Mouse (Mus musculus) stomach, postnatal 0 days (tissue): ENCODE measurements at regions not wholly inside any gene's neighbourhood (a gene's known extent, or its start where the extent isn't known, plus 50 kb on each side); places are given as distances from the start of the nearest gene placed in this dataset.

Source experiments
- ATAC-seq: fragments of 200-750 bp; cut with Nextera tagmentation; 2 replicates; pipeline ENCODE4 v1.8.0; 2017; ENCODE audit not compliant: low FRiP score, low TSS enrichment
- DNase-seq: peaks from one replicate; pipeline ENCODE4 v3.0.0-alpha.2; 2016; ENCODE audit warnings: low spot score
- H3K27ac ChIP-seq: fragments of 300-500 bp; sonication (generic); replicated peaks from 2 replicates; pipeline ENCODE4 v1.5.1; 2014; ENCODE audit warnings: mild to moderate bottlenecking, control low read depth
- H3K27me3 ChIP-seq: fragments of 300-500 bp; sonication (generic); 2 replicates; pipeline ENCODE4 v1.6.1; 2014; ENCODE audit warnings: low read length; ENCODE audit not compliant: control insufficient read depth, insufficient read depth
- H3K36me3 ChIP-seq: fragments of 300-500 bp; sonication (generic); 2 replicates; pipeline ENCODE4 v1.6.1; 2014; ENCODE audit warnings: low read length, mixed read lengths; ENCODE audit not compliant: control insufficient read depth, insufficient read depth
- H3K4me1 ChIP-seq: fragments of 300-500 bp; sonication (generic); replicated peaks from 2 replicates; pipeline ENCODE4 v1.6.1; 2014; ENCODE audit warnings: antibody characterized with exemption; ENCODE audit not compliant: control insufficient read depth, insufficient read depth
- H3K4me2 ChIP-seq: fragments of 300-500 bp; sonication (generic); replicated peaks from 2 replicates; pipeline ENCODE4 v1.6.1; 2014; ENCODE audit warnings: low read depth, mild to moderate bottlenecking, control low read depth, moderate library complexity
- H3K4me3 ChIP-seq: fragments of 300-500 bp; sonication (generic); 2 replicates; pipeline ENCODE4 v1.5.1; 2014; ENCODE audit warnings: low read depth, low read length, control low read depth
- H3K9ac ChIP-seq: fragments of 300-500 bp; sonication (generic); 2 replicates; pipeline ENCODE4 v1.6.1; 2014; ENCODE audit warnings: mild to moderate bottlenecking, low read length, control low read depth, mixed read lengths
- H3K9me3 ChIP-seq: fragments of 300-500 bp; sonication (generic); 2 replicates; pipeline ENCODE4 v1.6.1; 2016; ENCODE audit warnings: low read length; ENCODE audit not compliant: control insufficient read depth
- CTCF ChIP-seq: IDR thresholded peaks from 2 replicates; pipeline ENCODE4 v1.5.1; 2016; ENCODE audit warnings: antibody characterized with exemption, low read depth, mild to moderate bottlenecking, moderate library complexity
- EP300 ChIP-seq: optimal IDR thresholded peaks from 2 replicates; pipeline ENCODE3; 2016; ENCODE audit warnings: antibody characterized with exemption
- WGBS: fragments of 180-500 bp; shearing (Covaris S2); extraction: QIAGEN DNeasy Blood & Tissue Kit; methylation state at CpG from one replicate; pipeline ENCODE4 v1.1.7; 2014; 5-methylcytosine and 5-hydroxymethylcytosine counted together

DNA sequence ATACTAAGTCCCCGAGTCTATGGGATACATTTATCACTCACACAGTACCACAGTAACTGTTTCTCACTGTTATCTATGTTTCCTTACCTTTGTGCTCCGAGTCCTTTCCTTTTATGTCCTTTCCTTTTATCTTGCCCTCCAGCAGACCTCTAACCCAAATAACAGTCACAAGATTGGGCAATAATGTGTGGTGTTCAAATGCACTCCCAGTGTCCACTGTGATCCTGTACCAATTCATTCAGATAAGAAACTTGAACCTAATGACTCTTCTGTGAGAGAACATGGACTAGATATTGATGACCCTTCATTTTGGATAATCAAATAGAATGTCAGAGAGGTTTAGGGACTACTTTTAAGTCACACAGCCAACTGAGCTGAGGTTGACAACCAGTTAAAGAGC, 541.2 kb downstream of the Ebf1 start:
- ATAC-seq (no peak), DNase-seq (no peak)
- Histone ChIP-seq H3K27ac (no peak overlapping the region), H3K9me3 (no peaks in the 10 kb centered on the region), H3K27me3 (no peaks in the 10 kb centered on the region), H3K4me2 (no peak overlapping the region), H3K4me1 (no peaks in the 10 kb centered on the region), H3K4me3 (no peak overlapping the region), H3K9ac (no peak overlapping the region), H3K36me3 (no peaks in the 10 kb centered on the region)
- WGBS: 24% methylated on average over 2 of the region's 2 CpGs
- TF ChIP-seq EP300 (no peak), CTCF (no peak)

- 73% methylated on average over 8 of the region's 8 CpGs for WGBS
- Histone ChIP-seq H3K4me3 (no peak overlapping the region), H3K4me2 (no peak overlapping the region), H3K27me3 (no peaks in the 10 kb centered on the region), H3K36me3 (no peaks in the 10 kb centered on the region), H3K9me3 (no peaks in the 10 kb centered on the region), H3K4me1 (no peaks in the 10 kb centered on the region), H3K27ac (no peak overlapping the region), H3K9ac (no peak overlapping the region)
- ATAC-seq (no peak), DNase-seq (no peak)
- no peak for TF ChIP-seq EP300
- TF ChIP-seq CTCF: no peak
These were observed 543.8 kb downstream of the Ebf1 start for GRCm38 (mm10) chr11:45160871-45161270.

- no peak for DNase-seq
- no peak overlapping the region for H3K9ac ChIP-seq
These were observed 556.4 kb downstream of the Ebf1 start for GRCm38 (mm10) chr11:45173546-45173945.

GRCm38 (mm10) chr11:45174071-45174470, 557.0 kb downstream of the Ebf1 start:
- H3K36me3 ChIP-seq: no peaks in the 10 kb centered on the region
- H3K9ac ChIP-seq: no peak overlapping the region
- H3K4me2 ChIP-seq: no peak overlapping the region
- no peak overlapping the region for H3K27ac ChIP-seq
- no peak for ATAC-seq
- no peak for DNase-seq
- no peak overlapping the region for H3K4me3 ChIP-seq
- no peaks in the 10 kb centered on the region for H3K9me3 ChIP-seq
- no peaks in the 10 kb centered on the region for H3K4me1 ChIP-seq
- WGBS: 68% methylated on average over 2 of the region's 2 CpGs
- no peaks in the 10 kb centered on the region for H3K27me3 ChIP-seq
- no peak for TF ChIP-seq EP300

More at GRCm38 (mm10) chr11:45173546-45173945, 556.4 kb downstream of the Ebf1 start:
- Histone ChIP-seq H3K27ac (no peak overlapping the region), H3K4me2 (no peak overlapping the region), H3K4me3 (no peak overlapping the region), H3K4me1 (no peaks in the 10 kb centered on the region), H3K9me3 (no peaks in the 10 kb centered on the region), H3K36me3 (no peaks in the 10 kb centered on the region), H3K27me3 (no peaks in the 10 kb centered on the region)
- 89% methylated on average over 2 of the region's 2 CpGs for WGBS
- peak; percentile 34 for TF ChIP-seq CTCF
- no peak for TF ChIP-seq EP300
- no peak for ATAC-seq

GRCm38 (mm10) chr11:45174811-45175798, 558.0 kb downstream of the Ebf1 start:
- TF ChIP-seq CTCF: no peak
- no peak for TF ChIP-seq EP300
- 55% methylated on average over 10 of the region's 10 CpGs for WGBS
- ATAC-seq (no peak), DNase-seq (no peak)
- Histone ChIP-seq H3K27ac (no peak overlapping the region), H3K9me3 (no peaks in the 10 kb centered on the region), H3K27me3 (no peaks in the 10 kb centered on the region), H3K4me1 (no peaks in the 10 kb centered on the region), H3K4me3 (no peak overlapping the region), H3K9ac (no peak overlapping the region), H3K4me2 (no peak overlapping the region), H3K36me3 (no peaks in the 10 kb centered on the region)

- H3K36me3 ChIP-seq: no peaks in the 10 kb centered on the region
- ATAC-seq (no peak), DNase-seq (no peak)
- whole genome bisulfite sequencing: 92% methylated on average over 3 of the region's 3 CpGs
- no peaks in the 10 kb centered on the region for H3K4me1 ChIP-seq
- H3K27me3 ChIP-seq: no peaks in the 10 kb centered on the region
- no peaks in the 10 kb centered on the region for H3K9me3 ChIP-seq
- TF ChIP-seq EP300 (no peak), CTCF (no peak)
- no peak overlapping the region for H3K9ac ChIP-seq
- no peak overlapping the region for H3K27ac ChIP-seq
- no peak overlapping the region for H3K4me3 ChIP-seq
- H3K4me2 ChIP-seq: no peak overlapping the region
These were observed 559.9 kb downstream of the Ebf1 start for GRCm38 (mm10) chr11:45176971-45177370.
